Mouse (Mus musculus) MEL (cell line): Measurements from ENCODE around the gene Hoxd10.

Experiments
- CTCF ChIP-seq, 3 experiments: IDR thresholded peaks in 2 of 3; conservative IDR thresholded peaks in 1 of 3; 2 replicates each; pipeline ENCODE4 v1.5.1; 2011 to 2012; ENCODE audit warnings: low read length in 3 of 3, low read depth in 2 of 3, mild to moderate bottlenecking in 2 of 3, improper control_type of control experiment in 1 of 3, inconsistent platforms in 1 of 3, mixed read lengths in 1 of 3, moderate library complexity in 1 of 3; ENCODE audit not compliant: control insufficient read depth in 1 of 3, insufficient read depth in 1 of 3, poor library complexity in 1 of 3, severe bottlenecking in 1 of 3
- JUND ChIP-seq: IDR thresholded peaks from 2 replicates; pipeline ENCODE4 v1.6.1; 2011; ENCODE audit warnings: low read depth, mild to moderate bottlenecking, improper control_type of control experiment, low read length
- MAFK ChIP-seq: IDR thresholded peaks from 2 replicates; pipeline ENCODE4 v1.6.1; 2011; ENCODE audit warnings: low read depth, mild to moderate bottlenecking, low read length, improper control_type of control experiment, borderline replicate concordance
- POLR2A ChIP-seq, 2 experiments: IDR thresholded peaks; 2 replicates each; pipeline ENCODE4 v1.6.1; 2011 to 2012; ENCODE audit warnings: low read length in 2 of 2, mild to moderate bottlenecking in 2 of 2, control low read depth in 1 of 2, improper control_type of control experiment in 1 of 2, low read depth in 1 of 2, moderate library complexity in 1 of 2; ENCODE audit not compliant: control insufficient read depth in 1 of 2, insufficient read depth in 1 of 2, poor library complexity in 1 of 2
- SIN3A ChIP-seq: IDR thresholded peaks from 2 replicates; pipeline ENCODE4 v1.6.1; 2012; ENCODE audit warnings: low read length, improper control_type of control experiment, inconsistent platforms
- ZC3H11A ChIP-seq: IDR thresholded peaks from 2 replicates; pipeline ENCODE4 v1.6.1; 2012; ENCODE audit warnings: low read depth, mild to moderate bottlenecking, inconsistent platforms, low read length, improper control_type of control experiment

DNA sequence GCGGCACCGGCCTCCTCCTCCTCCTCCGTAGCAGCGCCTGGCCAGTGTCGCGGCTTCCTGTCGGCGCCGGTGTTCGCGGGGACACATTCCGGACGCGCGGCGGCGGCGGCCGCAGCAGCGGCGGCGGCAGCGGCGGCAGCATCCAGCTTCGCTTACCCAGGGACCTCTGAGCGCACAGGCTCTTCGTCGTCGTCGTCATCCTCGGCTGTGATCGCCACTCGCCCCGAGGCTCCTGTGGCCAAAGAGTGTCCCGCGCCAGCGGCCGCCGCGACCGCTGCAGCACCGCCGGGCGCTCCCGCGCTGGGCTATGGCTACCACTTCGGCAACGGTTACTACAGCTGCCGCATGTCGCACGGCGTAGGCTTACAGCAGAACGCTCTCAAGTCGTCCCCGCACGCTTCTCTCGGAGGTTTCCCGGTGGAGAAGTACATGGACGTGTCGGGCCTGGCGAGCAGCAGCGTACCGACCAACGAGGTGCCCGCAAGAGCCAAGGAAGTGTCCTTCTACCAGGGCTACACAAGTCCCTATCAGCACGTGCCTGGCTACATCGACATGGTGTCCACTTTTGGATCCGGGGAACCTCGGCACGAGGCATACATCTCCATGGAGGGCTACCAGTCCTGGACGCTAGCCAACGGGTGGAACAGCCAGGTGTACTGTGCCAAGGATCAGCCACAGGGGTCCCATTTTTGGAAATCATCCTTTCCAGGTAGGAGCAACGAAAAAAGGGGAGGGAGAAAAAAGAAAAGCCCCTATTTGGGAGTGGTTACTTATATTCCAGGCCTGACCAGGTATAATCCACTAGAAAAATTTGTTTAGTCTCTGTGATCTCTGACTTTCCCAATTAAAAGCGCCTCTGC is 23.1 kb upstream of the Hoxd10 start:
- TF ChIP-seq CTCF (IDR thresholded peaks at IDR 0.05 in 2 of 3, conservative IDR thresholded peaks at IDR 0.05 in 1 of 3; ENCODE audit: control insufficient read depth in 1 of 3, insufficient read depth in 1 of 3, low read depth in 2 of 3, low read length in 3 of 3, poor library complexity in 1 of 3, severe bottlenecking in 1 of 3) (no peak), POLR2A (IDR thresholded peaks at IDR 0.05; ENCODE audit: control insufficient read depth in 1 of 2, insufficient read depth in 1 of 2, low read depth in 1 of 2, low read length in 2 of 2, poor library complexity in 1 of 2) (no peak), JUND (no peak), ZC3H11A (no peak), MAFK (no peak), SIN3A (no peak)
